Mouse (Mus musculus): Measurements from ENCODE around the gene Gm11027. TPM values are rescaled to one million over a fixed set of nuclear protein-coding genes. Genes with fewer than 3 reads are reported as not detected.

Gm11027 gene
- polyA plus RNA-seq, 1 experiment from 2014 or later: not detected

Small RNA genes lying within 50 kb of the gene (microRNA-seq; reads per million reads assigned to microRNA genes)
- not detected for gene Gm23190 (ENCODE audit: borderline number of aligned reads)

Other genes starting within 250 kb of the Gm11027 start
- 70.8 and 80.2 TPM in 2 replicates for gene Zfp386, start 227.7 kb upstream of the Gm11027 start, polyA plus RNA-seq (2014; fragmentation: Nextera tagmentation; extraction: Ambion mirVana)
- 2.5 and 3.3 TPM in 2 replicates for gene Vipr2, start 197.7 kb upstream of the Gm11027 start, polyA plus RNA-seq (2014; fragmentation: Nextera tagmentation; extraction: Ambion mirVana)
- 16.0 and 17.2 TPM in 2 replicates for gene Wdr60, start 12.4 kb upstream of the Gm11027 start, polyA plus RNA-seq (2014; fragmentation: Nextera tagmentation; extraction: Ambion mirVana)
- gene Esyt2, start 5.8 kb downstream of the Gm11027 start, polyA plus RNA-seq (2014; fragmentation: Nextera tagmentation; extraction: Ambion mirVana): 18.8 and 21.6 TPM in 2 replicates
- gene Ncapg2, start 130.0 kb downstream of the Gm11027 start, polyA plus RNA-seq (2014; fragmentation: Nextera tagmentation; extraction: Ambion mirVana): 42.8 and 47.7 TPM in 2 replicates
- gene Ptprn2, start 210.3 kb downstream of the Gm11027 start, polyA plus RNA-seq (2014; fragmentation: Nextera tagmentation; extraction: Ambion mirVana): 0.79 and 0.99 TPM in 2 replicates